In genomic region chr1:165662426-165663192, GRCm38 (mm10) we compare ENCODE assay signal across 10 mouse cellular contexts. TPM values are rescaled to one million over a fixed set of nuclear protein-coding genes. Genes with fewer than 3 reads are reported as not detected.
DNase-seq lines count a peak whose midpoint lies in the region; ATAC-seq lines count a peak whose summit lies in the region.
"Had no signal": no experiment of that assay in that cellular context is flagged by ENCODE, and none has a peak within 500 bp of the region (broad histone marks: within the 10 kb centered on the region; RNA-seq: fewer than 3 reads in every experiment).

No protein-coding gene starts in this region.

- no peak overlapping the region for H3K4me2 ChIP-seq in forebrain, embryonic 13.5 days
- H3K4me2 ChIP-seq in intestine, embryonic 16.5 days (ENCODE audit: low read depth, low read length) = no peak overlapping the region

- peak; percentile 48 to 76 for DNase-seq in heart, adult 18-20 months
- no peak for DNase-seq in heart, adult 8-10 months (ENCODE audit: low spot score)
- peak; percentile 48 for DNase-seq in MN1 (ENCODE audit: low spot score)
- no peak for DNase-seq in urinary bladder, postnatal 14 days (ENCODE audit: low spot score)
- DNase-seq in thymus, postnatal 25 days = no peak
- DNase-seq in urinary bladder, adult 2 months (ENCODE audit: low spot score) = no peak
- DNase-seq: kidney, postnatal 14 days had no signal

- H3K4me3 ChIP-seq in forebrain, embryonic 13.5 days = no peak overlapping the region
- no peak overlapping the region for H3K4me3 ChIP-seq in intestine, embryonic 16.5 days (ENCODE audit: low read length)

- H3K36me3 ChIP-seq in forebrain, embryonic 13.5 days (ENCODE audit: poor library complexity, severe bottlenecking) = no peaks in the 10 kb centered on the region
- no peaks in the 10 kb centered on the region; the same call in 1 of the 2 replicates for H3K36me3 ChIP-seq in intestine, embryonic 16.5 days (ENCODE audit: control insufficient read depth, insufficient read depth, low read length)

- no peaks in the 10 kb centered on the region for H3K27me3 ChIP-seq in forebrain, embryonic 13.5 days
- no peaks in the 10 kb centered on the region for H3K27me3 ChIP-seq in intestine, embryonic 16.5 days (replicated peaks; ENCODE audit: control insufficient read depth, insufficient read depth, low read length)

- peak overlapping the region; percentile 51; the same call in 1 of the 2 replicates for H3K27ac ChIP-seq in forebrain, embryonic 13.5 days
- peak overlapping the region; percentile 54; the same call in 1 of the 2 replicates for H3K27ac ChIP-seq in intestine, embryonic 16.5 days (ENCODE audit: low read length)
- H3K27ac ChIP-seq: liver, embryonic 14.5 days had no signal

- 33% methylated on average over 15 of the region's 15 CpGs for WGBS in forebrain, embryonic 13.5 days
- 59% methylated on average over 15 of the region's 15 CpGs for WGBS in intestine, embryonic 16.5 days

- no peak overlapping the region for H3K9ac ChIP-seq in forebrain, embryonic 13.5 days
- no peak overlapping the region for H3K9ac ChIP-seq in intestine, embryonic 16.5 days (ENCODE audit: low read depth, low read length)
- H3K9ac ChIP-seq: liver, embryonic 14.5 days had no signal

- H3K4me1 ChIP-seq in forebrain, embryonic 13.5 days = peaks cover 12% of the 10 kb centered on the region
- H3K4me1 ChIP-seq in intestine, embryonic 16.5 days (ENCODE audit: control insufficient read depth, insufficient read depth, low read length) = peaks cover 8% of the 10 kb centered on the region; the same call in 1 of the 2 replicates

- H3K9me3 ChIP-seq in forebrain, embryonic 13.5 days (replicated peaks) = no peaks in the 10 kb centered on the region
- no peaks in the 10 kb centered on the region for H3K9me3 ChIP-seq in intestine, embryonic 16.5 days (ENCODE audit: control insufficient read depth, low read length)

- peak; percentile 19; the same call in 1 of the 2 replicates for ATAC-seq in forebrain, embryonic 13.5 days
- no peak for ATAC-seq in intestine, embryonic 16.5 days

RNA-seq across cellular contexts. Expression of gene Mpzl1, which starts 28.3 kb away (rescaled TPM):
- total RNA-seq in heart, adult 18-20 months (2021) = 10 to 100 TPM; 12.8 to 13.2 TPM
- 10 to 100 TPM; 12.3 to 13.6 (median 12.4) TPM for total RNA-seq in heart, adult 8-10 months (2022)
- polyA plus RNA-seq in forebrain, embryonic 13.5 days (2015; fragmentation: Nextera tagmentation; extraction: Ambion mirVana) = 127 and 131 TPM in 2 replicates
- 103 and 110 TPM in 2 replicates for polyA plus RNA-seq in intestine, embryonic 16.5 days (2015; fragmentation: Nextera tagmentation; extraction: Ambion mirVana)
- polyA plus RNA-seq in urinary bladder, adult 2 months (2012; rRNA removed) = 77.7 and 84.2 TPM in 2 replicates

RNA-seq across cellular contexts. Expression of gene Rcsd1, which starts 46.9 kb away (rescaled TPM):
- total RNA-seq in heart, adult 18-20 months (2021) = 10 to 100 TPM; 66.6 to 67.6 TPM
- total RNA-seq in heart, adult 8-10 months (2022) = 10 to 100 TPM; 64.0 to 99.3 (median 73.2) TPM
- polyA plus RNA-seq in forebrain, embryonic 13.5 days (2015; fragmentation: Nextera tagmentation; extraction: Ambion mirVana) = 6.5 and 7.0 TPM in 2 replicates
- 28.7 and 32.4 TPM in 2 replicates for polyA plus RNA-seq in intestine, embryonic 16.5 days (2015; fragmentation: Nextera tagmentation; extraction: Ambion mirVana)
- 13.2 and 16.6 TPM in 2 replicates for polyA plus RNA-seq in urinary bladder, adult 2 months (2012; rRNA removed)

Comparison
In these comparisons a context has a peak if more than half of its experiments do, and no peak if none do; other contexts are left out.
1. DNase-seq: peak in heart, adult 18-20 months (2 of 2) and MN1 (single experiment); none in heart, adult 8-10 months (single experiment), urinary bladder, postnatal 14 days (single experiment), thymus, postnatal 25 days (single experiment) and urinary bladder, adult 2 months (single experiment).